Mouse (Mus musculus) adrenal gland, adult 18-20 months (tissue): ENCODE results near the gene Steap2. TPM values are rescaled to one million over a fixed set of nuclear protein-coding genes. Genes with fewer than 3 reads are reported as not detected.
"Not testable (repeated sequence)": the region's sequence is repeated elsewhere in the genome, so short reads cannot be mapped to it uniquely, and the experiment has no call there.

Source experiments
- DNase-seq, 2 experiments: peaks; one replicate each; pipeline ENCODE4 v3.0.0; 2021 to 2022; ENCODE audit warnings: low spot score in 2 of 2
- long read RNA-seq, 2 experiments: library from polyadenylated mRNA; stranded (forward); transcript quantifications; one replicate each; pipeline ENCODE4 v2.0.0; 2021
- total RNA-seq, 2 experiments: library from RNA; stranded (reverse); gene quantifications; 1 replicate in 1 of 2; 2 replicates in 1 of 2; pipeline ENCODE4 v1.2.3; 2021

Steap2 gene
- 10 to 100 TPM; 32.8 to 37.6 TPM for total RNA-seq
- long read RNA-seq, experiment 1, full-length matches to known transcripts, result 10 of 14 reads
- long read RNA-seq, experiment 1, partial matches to known transcripts, result 1 of 14 reads
- long read RNA-seq, experiment 1, other reads (novel, unspliced or antisense), result 3 of 14 reads
- long read RNA-seq, experiment 2, partial matches to known transcripts, result 2 of 10 reads
- long read RNA-seq, experiment 2, other reads (novel, unspliced or antisense), result 7 of 10 reads

GRCm38 (mm10) chr5:5693956-5694653 is at the start of gene Steap2:
Gene Steap2, minus strand, starts transcription at chr5:5694578.
- DNase-seq, result peak; percentile 64

- no peak for DNase-seq
These were observed 40.1 kb upstream of the Steap2 start for GRCm38 (mm10) chr5:5734445-5734844.

GRCm38 (mm10) chr5:5732858-5733257 is 38.5 kb upstream of the Steap2 start:
- no peak for DNase-seq

DNA sequence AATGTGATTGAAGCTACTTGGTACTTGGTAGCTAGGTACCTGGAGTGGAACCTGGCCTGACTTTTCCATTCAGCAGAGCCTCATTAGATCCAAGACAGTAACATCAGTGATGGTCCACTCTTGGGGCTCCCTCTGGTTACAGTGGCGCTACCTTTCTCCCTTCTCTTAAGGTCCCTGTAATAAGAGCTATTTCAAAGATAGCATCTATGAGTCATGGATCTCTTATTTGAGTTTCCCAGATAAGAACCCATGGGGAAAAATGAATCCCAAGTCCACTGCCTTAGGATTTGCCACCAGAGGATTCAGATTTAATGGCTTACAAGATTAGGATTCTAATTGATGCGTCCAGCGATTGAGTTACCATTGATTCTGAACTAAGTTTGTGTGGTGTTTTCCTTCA is 37.8 kb upstream of the Steap2 start:
- no peak for DNase-seq

DNA sequence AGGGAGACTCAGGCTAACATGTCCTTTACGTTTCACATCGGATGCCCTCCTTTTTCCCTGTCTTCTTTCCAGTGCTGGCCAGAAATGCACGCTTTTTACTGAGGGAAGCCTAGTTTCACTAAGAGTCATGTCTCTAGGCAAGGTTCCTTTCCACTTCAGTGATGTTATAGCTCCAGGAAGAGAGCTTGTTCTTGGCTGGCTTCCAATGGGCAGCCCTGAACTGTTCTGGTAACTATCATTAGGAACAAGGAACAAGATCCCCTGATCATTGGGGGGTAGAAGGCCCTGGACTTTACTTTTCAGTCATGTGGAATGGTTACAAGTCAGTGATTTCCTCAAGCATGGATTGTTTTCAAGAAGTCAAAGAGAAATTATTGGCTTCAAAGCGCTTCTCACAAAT is 35.5 kb upstream of the Steap2 start:
- no peak for DNase-seq

DNA sequence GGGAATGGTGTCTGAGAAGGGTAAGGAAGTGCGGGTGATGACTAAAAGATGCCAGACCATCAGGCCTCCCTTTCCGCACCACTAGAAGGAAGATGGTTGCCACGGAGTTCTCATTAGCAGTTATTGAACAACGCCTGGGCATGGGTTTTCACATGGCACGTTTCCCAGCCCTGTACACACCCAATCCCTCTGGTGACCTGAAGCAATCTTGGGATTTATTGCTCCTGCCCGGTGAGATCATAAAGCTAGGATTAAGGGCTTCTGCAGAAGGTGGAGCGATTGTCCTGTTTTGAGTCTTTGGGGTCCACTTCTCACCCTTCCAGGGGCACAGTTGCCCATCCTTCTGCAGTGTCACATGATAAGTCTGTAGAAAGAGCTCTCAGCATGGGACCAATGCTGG is 27.8 kb upstream of the Steap2 start:
- no peak for DNase-seq

DNA sequence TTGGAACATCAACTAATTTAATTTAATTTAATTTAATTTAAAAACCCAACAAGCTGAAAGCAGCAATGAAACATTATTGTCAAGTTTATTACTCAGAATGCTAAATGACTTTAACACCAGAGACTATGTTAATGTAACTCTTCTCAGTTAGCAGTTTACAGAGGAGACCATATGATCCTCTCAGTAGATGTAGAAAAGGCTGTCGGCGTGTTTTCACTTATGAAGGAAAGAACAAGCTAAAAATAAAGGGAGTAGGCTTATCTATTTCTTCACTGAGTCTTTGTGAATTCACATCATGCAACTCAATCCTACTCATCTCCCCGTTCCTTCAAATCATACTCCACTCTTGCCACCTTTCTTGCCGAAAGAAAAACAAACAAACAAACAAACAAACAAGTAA is 16.7 kb upstream of the Steap2 start:
- DNase-seq, result no peak

DNA sequence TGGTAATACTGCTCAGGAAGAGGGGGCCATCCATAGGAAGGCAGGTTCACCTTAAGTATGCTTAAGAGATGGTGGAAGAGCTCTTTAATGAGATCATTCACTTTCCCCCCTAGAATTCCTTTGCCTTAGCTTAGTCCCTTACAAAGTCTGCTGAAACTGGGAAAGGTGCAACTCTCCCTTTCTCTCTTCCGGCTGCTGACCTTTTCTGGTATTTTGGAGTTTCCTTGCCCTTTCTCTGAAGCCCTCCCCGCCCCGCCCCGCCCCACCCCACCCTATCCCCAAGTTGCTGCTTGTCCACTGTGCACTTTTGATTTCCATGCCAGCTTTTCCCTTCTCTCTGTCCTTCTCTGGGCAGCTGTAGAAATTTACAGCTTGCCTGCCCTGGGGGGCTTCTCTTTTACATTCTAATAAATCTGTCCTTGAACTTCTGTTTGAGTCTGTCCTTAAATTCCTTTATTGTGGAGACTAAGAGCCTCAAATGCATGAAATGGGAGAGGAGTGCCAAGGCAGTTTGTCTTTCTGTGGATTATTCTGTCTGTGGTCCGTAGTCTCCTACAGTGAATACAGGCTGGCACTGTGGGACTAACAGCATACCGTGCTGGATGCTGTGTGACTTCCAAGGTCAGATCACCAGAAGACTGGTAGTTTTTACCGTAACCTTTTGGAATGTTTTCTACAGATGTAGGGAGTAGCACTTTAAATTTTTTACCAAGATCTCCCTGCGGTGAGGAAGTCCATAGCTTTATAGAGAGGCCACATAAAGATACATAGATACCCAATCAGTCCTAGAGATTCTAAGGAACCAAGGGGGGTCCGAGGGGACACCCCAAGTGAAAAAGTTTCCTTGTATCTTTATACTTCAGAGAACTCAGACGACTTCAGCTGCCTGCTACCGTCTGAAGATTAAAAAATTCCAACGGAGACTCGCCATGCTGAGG is 13.2 kb upstream of the Steap2 start:
- no peak for DNase-seq

GRCm38 (mm10) chr5:5705019-5705418 is 10.6 kb upstream of the Steap2 start:
- DNase-seq, result no peak

GRCm38 (mm10) chr5:5700386-5700785 is 6.0 kb upstream of the Steap2 start:
- DNase-seq, result no peak

DNA sequence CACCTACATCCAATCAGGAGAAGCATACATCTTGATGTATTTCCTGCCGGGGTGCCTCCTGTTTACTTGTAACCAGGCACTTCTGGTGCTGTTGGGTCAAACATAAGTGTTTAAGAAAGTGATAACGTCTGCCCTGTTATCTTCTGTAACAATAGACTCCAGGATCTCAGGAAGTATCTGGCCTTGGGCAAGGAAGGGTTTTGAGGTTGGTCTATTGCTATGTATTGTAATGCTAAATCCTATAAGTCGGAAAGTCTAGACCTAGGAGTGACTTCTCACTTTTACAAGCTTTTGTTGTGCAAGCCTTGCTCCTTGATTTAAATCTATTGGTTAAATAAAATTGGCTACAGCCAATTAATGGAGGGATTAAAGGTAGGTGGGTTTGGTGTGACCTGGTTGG is 4.5 kb upstream of the Steap2 start:
- DNase-seq, result no peak

GRCm38 (mm10) chr5:5695401-5695942 is 1.1 kb upstream of the Steap2 start:
- DNase-seq, result no peak

GRCm38 (mm10) chr5:5693541-5693955 is 830 bp downstream of the Steap2 start:
- DNase-seq, result no peak

DNA sequence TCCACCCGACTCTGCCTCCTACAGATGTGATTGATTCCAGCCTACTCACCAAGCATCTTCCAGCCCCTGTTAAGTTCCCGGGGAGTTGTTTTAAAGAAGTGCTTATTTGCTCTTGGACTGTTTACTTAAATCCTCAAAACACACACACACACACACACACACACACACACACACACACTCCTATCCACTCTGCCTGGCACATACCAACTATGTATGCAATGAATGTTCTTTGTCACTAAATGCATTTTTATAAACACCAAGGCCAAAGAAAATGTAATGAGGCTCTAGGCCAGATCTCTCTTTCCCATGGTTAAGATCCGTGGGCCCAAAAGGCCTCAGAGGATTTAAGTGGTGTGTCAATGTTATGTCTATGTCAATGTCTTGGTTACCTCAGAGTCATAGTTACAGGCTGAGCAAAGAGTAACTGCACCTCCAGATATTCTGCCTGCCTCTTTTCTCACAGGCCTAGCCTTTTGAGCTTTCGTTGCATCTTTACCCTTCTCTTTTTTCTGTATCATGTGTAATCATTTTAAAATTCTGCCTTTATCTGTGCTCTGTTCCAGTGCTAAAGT is 2.1 kb downstream of the Steap2 start:
- DNase-seq, result no peak

DNA sequence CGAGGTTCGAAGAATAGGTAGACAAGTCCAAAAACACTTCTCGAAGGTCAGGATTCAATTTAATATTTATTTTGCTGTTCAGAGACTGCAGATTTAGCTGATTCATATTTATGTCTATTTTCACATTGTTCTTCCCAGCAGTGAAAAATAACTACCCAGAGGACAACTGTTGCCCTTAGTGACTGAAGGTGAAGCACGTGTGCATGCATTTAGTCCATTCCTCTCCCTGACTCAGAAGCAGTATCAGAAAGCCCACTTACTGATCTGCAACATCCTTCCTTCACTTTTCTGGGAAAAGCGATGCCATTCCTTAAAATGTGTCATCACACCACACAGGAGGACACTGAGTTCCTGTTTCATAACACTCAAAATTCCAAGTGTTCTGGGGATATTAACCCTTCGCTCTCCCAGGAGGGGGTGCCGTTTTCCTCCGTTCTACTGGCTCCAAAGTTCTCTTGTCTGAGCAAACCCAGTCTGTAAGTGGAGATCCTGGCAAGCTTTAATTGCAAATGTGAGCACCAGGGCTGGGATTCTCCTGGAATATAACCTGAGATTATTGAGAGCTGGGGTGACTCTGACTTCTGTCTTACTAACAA is 5.3 kb downstream of the Steap2 start:
- no peak for DNase-seq

DNA sequence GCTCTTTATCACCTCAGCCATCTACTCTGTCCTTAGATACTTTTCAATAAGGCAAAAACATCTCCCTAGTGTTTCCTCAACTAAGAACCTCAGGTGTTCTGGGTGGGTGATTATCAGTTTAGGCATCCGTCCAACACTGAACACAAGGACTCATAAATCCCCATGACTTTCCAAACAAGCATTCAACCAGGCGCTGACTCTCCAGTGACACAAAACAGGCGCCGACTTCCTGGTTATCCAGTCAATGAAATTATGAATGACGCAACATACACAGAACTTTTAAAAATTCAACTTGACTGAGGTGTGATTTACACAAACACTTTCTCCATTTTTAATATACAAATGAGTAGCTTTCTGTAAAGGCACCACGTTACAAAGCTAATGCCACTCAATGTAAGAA is 6.2 kb downstream of the Steap2 start:
- no peak for DNase-seq

GRCm38 (mm10) chr5:5686973-5687372 is 7.4 kb downstream of the Steap2 start:
- no peak for DNase-seq

- not testable (repeated sequence) for DNase-seq
These were observed 9.4 kb downstream of the Steap2 start for GRCm38 (mm10) chr5:5684946-5685345.

DNA sequence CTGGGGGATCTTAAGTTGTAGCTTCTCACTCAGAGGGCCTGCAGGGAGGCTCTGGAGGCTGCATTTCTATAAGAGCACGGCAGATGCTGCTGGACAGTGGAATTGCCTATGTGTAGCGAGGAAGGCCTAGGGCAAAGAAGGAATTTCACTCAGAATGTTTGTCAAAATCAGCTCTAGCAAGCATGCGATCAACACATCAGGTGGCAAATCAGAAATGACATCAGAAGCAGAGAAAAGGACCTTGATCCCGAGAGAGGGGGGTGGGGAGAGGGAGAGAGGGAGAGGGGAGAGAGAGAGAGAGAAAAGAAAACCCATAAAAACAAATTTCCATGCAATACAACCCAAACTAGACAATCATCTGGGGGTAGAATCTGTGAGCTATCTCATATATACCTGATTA is 11.1 kb downstream of the Steap2 start:
- DNase-seq, result no peak

- no peak for DNase-seq
These were observed 14.9 kb downstream of the Steap2 start for GRCm38 (mm10) chr5:5679459-5679858.

DNA sequence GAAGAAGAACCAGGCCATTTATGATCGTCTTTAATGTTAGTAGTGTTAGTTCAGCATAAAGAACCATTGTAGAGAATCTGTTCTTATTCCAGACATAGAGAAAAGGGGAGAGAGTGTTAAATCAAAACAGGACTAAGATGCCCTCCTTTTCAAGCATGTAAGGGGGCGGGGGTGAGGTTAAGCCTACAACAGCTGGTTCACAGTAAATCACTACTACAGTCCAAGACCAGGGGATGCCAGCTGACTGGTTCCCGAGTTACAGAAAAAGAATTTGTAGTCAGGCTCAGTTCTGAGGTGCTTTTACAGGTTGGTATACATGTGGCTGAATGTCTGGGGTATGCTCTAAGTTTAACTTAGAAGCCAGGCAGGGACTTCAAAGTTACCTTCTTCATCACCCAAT is 18.3 kb downstream of the Steap2 start:
- DNase-seq, result no peak
